Mouse (Mus musculus) neural tube, embryonic 15.5 days (tissue): ENCODE measurements around the gene Chrnd. TPM values are rescaled to one million over a fixed set of nuclear protein-coding genes. Genes with fewer than 3 reads are reported as not detected.

Experiments used
- ATAC-seq: fragments of 200-750 bp; cut with Nextera tagmentation; 2 replicates; pipeline ENCODE4 v1.8.0; 2017; ENCODE audit warnings: mild to moderate bottlenecking, moderate TSS enrichment, moderate library complexity; ENCODE audit not compliant: low FRiP score
- H3K27ac ChIP-seq: fragments of 300-500 bp; sonication (generic); replicated peaks from 2 replicates; pipeline ENCODE4 v1.5.1; 2015; ENCODE audit warnings: mild to moderate bottlenecking, inconsistent platforms
- H3K27me3 ChIP-seq: fragments of 300-500 bp; sonication (generic); replicated peaks from 2 replicates; pipeline ENCODE4 v1.6.1; 2015; ENCODE audit warnings: inconsistent platforms
- H3K36me3 ChIP-seq: fragments of 300-500 bp; sonication (generic); 2 replicates; pipeline ENCODE4 v1.6.1; 2015; ENCODE audit warnings: inconsistent platforms
- H3K4me1 ChIP-seq: fragments of 300-500 bp; sonication (generic); 2 replicates; pipeline ENCODE4 v1.6.1; 2015; ENCODE audit warnings: inconsistent platforms
- H3K4me2 ChIP-seq: fragments of 300-500 bp; sonication (generic); 2 replicates; pipeline ENCODE4 v1.6.1; 2015; ENCODE audit warnings: inconsistent platforms, mild to moderate bottlenecking, moderate library complexity
- H3K4me3 ChIP-seq: fragments of 300-500 bp; sonication (generic); replicated peaks from 2 replicates; pipeline ENCODE4 v1.5.1; 2015; ENCODE audit warnings: mild to moderate bottlenecking, inconsistent platforms
- H3K9ac ChIP-seq: fragments of 300-500 bp; sonication (generic); replicated peaks from 2 replicates; pipeline ENCODE4 v1.6.1; 2015; ENCODE audit warnings: mild to moderate bottlenecking, inconsistent platforms
- H3K9me3 ChIP-seq: fragments of 300-500 bp; sonication (generic); replicated peaks from 2 replicates; pipeline ENCODE4 v1.6.1; 2016; ENCODE audit warnings: inconsistent platforms
- WGBS: fragments of 180-500 bp; shearing (Covaris S2); methylation state at CpG from one replicate; pipeline ENCODE4 v1.1.7; 2015; ENCODE audit warnings: mixed read lengths; 5-methylcytosine and 5-hydroxymethylcytosine counted together
- polyA plus RNA-seq: library from polyadenylated mRNA; unstranded; fragments of >200 nt; fragmentation: Nextera tagmentation; extraction: Ambion mirVana; gene quantifications from 2 replicates; pipeline ENCODE4 v1.2.1, GENCODE M21; 2015

Chrnd gene
- polyA plus RNA-seq = 0.33 and 0.37 TPM in 2 replicates

GRCm38 (mm10) chr1:87190429-87190828, at the start of gene Chrnd:
Chrnd (plus strand) TSS chr1:87190607.
- H3K27ac ChIP-seq = no peak within 1 kb of the TSS
- no peaks in the 10 kb centered on the region for H3K36me3 ChIP-seq
- 36% methylated on average over 4 of the region's 4 CpGs for WGBS
- H3K9ac ChIP-seq = no peak within 1 kb of the TSS
- ATAC-seq = no peak
- H3K27me3 ChIP-seq = peaks cover 29% of the 10 kb centered on the region
- H3K9me3 ChIP-seq = no peaks in the 10 kb centered on the region
- H3K4me1 ChIP-seq = peaks cover 14% of the 10 kb centered on the region
- H3K4me3 ChIP-seq = no peak within 1 kb of the TSS
- no peak within 1 kb of the TSS for H3K4me2 ChIP-seq

- H3K27ac ChIP-seq = no peak overlapping the region
- no peak for ATAC-seq
- H3K9me3 ChIP-seq = no peaks in the 10 kb centered on the region
- WGBS = 55% methylated on average over 4 of the region's 4 CpGs
- 0 out of 2 replicates have a peak, but pooled peaks cover 5% of the 10 kb centered on the region for H3K27me3 ChIP-seq
- peaks cover 25% of the 10 kb centered on the region for H3K4me1 ChIP-seq
- H3K4me2 ChIP-seq = no peak overlapping the region
- H3K4me3 ChIP-seq = no peak overlapping the region
- no peak overlapping the region for H3K9ac ChIP-seq
- H3K36me3 ChIP-seq = no peaks in the 10 kb centered on the region
Measured at GRCm38 (mm10) chr1:87141550-87141949, 48.9 kb upstream of the Chrnd start.

GRCm38 (mm10) chr1:87142456-87142855, 48.0 kb upstream of the Chrnd start:
- peak; percentile 79 for ATAC-seq
- peak overlapping the region; percentile 54; the same call in 1 of the 2 replicates for H3K27ac ChIP-seq
- H3K9ac ChIP-seq = no peak overlapping the region
- H3K36me3 ChIP-seq = no peaks in the 10 kb centered on the region
- 24% methylated on average over 9 of the region's 9 CpGs for WGBS
- H3K4me2 ChIP-seq = no peak overlapping the region
- peaks cover 25% of the 10 kb centered on the region for H3K4me1 ChIP-seq
- H3K9me3 ChIP-seq = no peaks in the 10 kb centered on the region
- H3K27me3 ChIP-seq = 0 out of 2 replicates have a peak, but pooled peaks cover 5% of the 10 kb centered on the region
- no peak overlapping the region for H3K4me3 ChIP-seq

- 51% methylated on average over 10 of the region's 10 CpGs for WGBS
- Histone ChIP-seq H3K36me3 (no peaks in the 10 kb centered on the region), H3K4me1 (peaks cover 25% of the 10 kb centered on the region), H3K4me2 (no peak overlapping the region), H3K27me3 (0 out of 2 replicates have a peak, but pooled peaks cover 8% of the 10 kb centered on the region), H3K9ac (no peak overlapping the region), H3K9me3 (no peaks in the 10 kb centered on the region), H3K4me3 (no peak overlapping the region), H3K27ac (0 out of 2 replicates have a peak overlapping the region, but pooled peaks have one; percentile 54)
- peak; percentile 30; the same call in 1 of the 2 replicates for ATAC-seq
Measured at GRCm38 (mm10) chr1:87143141-87143540, 47.3 kb upstream of the Chrnd start.

GRCm38 (mm10) chr1:87149422-87149821, 41.0 kb upstream of the Chrnd start:
- no peak for ATAC-seq
- 31% methylated on average over 13 of the region's 13 CpGs for WGBS

GRCm38 (mm10) chr1:87151286-87151685, 39.1 kb upstream of the Chrnd start:
- Histone ChIP-seq H3K27me3 (peaks cover 73% of the 10 kb centered on the region), H3K4me3 (no peak overlapping the region), H3K4me1 (peaks cover 34% of the 10 kb centered on the region), H3K36me3 (no peaks in the 10 kb centered on the region), H3K4me2 (no peak overlapping the region), H3K9me3 (no peaks in the 10 kb centered on the region), H3K27ac (no peak overlapping the region), H3K9ac (no peak overlapping the region)
- ATAC-seq = no peak
- 89% methylated on average over 6 of the region's 6 CpGs for WGBS

More at GRCm38 (mm10) chr1:87149422-87149821, 41.0 kb upstream of the Chrnd start:
- Histone ChIP-seq H3K27ac (no peak overlapping the region), H3K4me2 (no peak overlapping the region), H3K9me3 (no peaks in the 10 kb centered on the region), H3K9ac (no peak overlapping the region), H3K4me3 (no peak overlapping the region), H3K27me3 (peaks cover 59% of the 10 kb centered on the region), H3K36me3 (no peaks in the 10 kb centered on the region), H3K4me1 (peaks cover 15% of the 10 kb centered on the region)

- no peak for ATAC-seq
- Histone ChIP-seq H3K4me3 (peak overlapping the region; percentile 49), H3K4me2 (peak overlapping the region; percentile 74), H3K9me3 (no peaks in the 10 kb centered on the region), H3K36me3 (no peaks in the 10 kb centered on the region), H3K4me1 (peaks cover 39% of the 10 kb centered on the region), H3K27ac (no peak overlapping the region), H3K27me3 (peaks cover 94% of the 10 kb centered on the region), H3K9ac (peak overlapping the region; percentile 37; the same call in 1 of the 2 replicates)
- WGBS = under 1% methylated on average over 69 of the region's 72 CpGs
Measured at GRCm38 (mm10) chr1:87153776-87154500, 36.5 kb upstream of the Chrnd start.

- Histone ChIP-seq H3K4me1 (peaks cover 39% of the 10 kb centered on the region), H3K27ac (no peak overlapping the region), H3K4me3 (peak overlapping the region; percentile 49), H3K9ac (peak overlapping the region; percentile 37), H3K4me2 (peak overlapping the region; percentile 74), H3K9me3 (no peaks in the 10 kb centered on the region), H3K27me3 (peaks cover 98% of the 10 kb centered on the region), H3K36me3 (no peaks in the 10 kb centered on the region)
- peak; percentile 17; the same call in 1 of the 2 replicates for ATAC-seq
- WGBS = 1% methylated on average over 58 of the region's 58 CpGs
Measured at GRCm38 (mm10) chr1:87154501-87155120, 35.8 kb upstream of the Chrnd start.

GRCm38 (mm10) chr1:87155531-87156198, 34.7 kb upstream of the Chrnd start:
- peaks cover 95% of the 10 kb centered on the region for H3K27me3 ChIP-seq
- H3K4me1 ChIP-seq = peaks cover 39% of the 10 kb centered on the region
- H3K4me3 ChIP-seq = peak overlapping the region; percentile 49
- H3K9me3 ChIP-seq = no peaks in the 10 kb centered on the region
- WGBS = 1% methylated on average over 39 of the region's 56 CpGs
- H3K9ac ChIP-seq = peak overlapping the region; percentile 64
- H3K36me3 ChIP-seq = no peaks in the 10 kb centered on the region
- peak overlapping the region; percentile 45 for H3K27ac ChIP-seq
- ATAC-seq = peak; percentile 53
- H3K4me2 ChIP-seq = peak overlapping the region; percentile 74

- H3K4me3 ChIP-seq = peak within 1 kb of the TSS; percentile 49
- peaks cover 93% of the 10 kb centered on the region for H3K27me3 ChIP-seq
- peak within 1 kb of the TSS; percentile 64 for H3K9ac ChIP-seq
- peaks cover 39% of the 10 kb centered on the region for H3K4me1 ChIP-seq
- H3K36me3 ChIP-seq = no peaks in the 10 kb centered on the region
- no peak; the same call in 1 of the 2 replicates for ATAC-seq
- H3K9me3 ChIP-seq = no peaks in the 10 kb centered on the region
- H3K27ac ChIP-seq = peak within 1 kb of the TSS; percentile 45
- WGBS = 2% methylated on average over 11 of the region's 12 CpGs
- H3K4me2 ChIP-seq = peak within 1 kb of the TSS; percentile 74
Measured at GRCm38 (mm10) chr1:87156199-87156587, 34.2 kb upstream of the Chrnd start, which contains the start of gene Ecel1. Ecel1 (minus strand) TSS chr1:87156521.

GRCm38 (mm10) chr1:87159396-87159795, 31.0 kb upstream of the Chrnd start:
- Histone ChIP-seq H3K4me2 (no peak overlapping the region), H3K9ac (no peak overlapping the region), H3K36me3 (no peaks in the 10 kb centered on the region), H3K4me3 (no peak overlapping the region), H3K9me3 (no peaks in the 10 kb centered on the region), H3K4me1 (peaks cover 29% of the 10 kb centered on the region), H3K27me3 (peaks cover 67% of the 10 kb centered on the region), H3K27ac (no peak overlapping the region)
- 91% methylated on average over 3 of the region's 3 CpGs for WGBS
- no peak for ATAC-seq
